Mouse (Mus musculus) megakaryocyte, embryonic 14.5 days (primary cell): Measurements from ENCODE around the gene Dgat2.

ENCODE experiments used
- FLI1 ChIP-seq: IDR thresholded peaks from 2 replicates; pipeline ENCODE4 v1.6.1; 2012; ENCODE audit warnings: low read length, inconsistent platforms, mixed read lengths
- GATA1 ChIP-seq: IDR thresholded peaks from 3 replicates; pipeline ENCODE4 v1.6.1; 2012; ENCODE audit warnings: mixed read lengths, low read length, inconsistent platforms, borderline replicate concordance

DNA sequence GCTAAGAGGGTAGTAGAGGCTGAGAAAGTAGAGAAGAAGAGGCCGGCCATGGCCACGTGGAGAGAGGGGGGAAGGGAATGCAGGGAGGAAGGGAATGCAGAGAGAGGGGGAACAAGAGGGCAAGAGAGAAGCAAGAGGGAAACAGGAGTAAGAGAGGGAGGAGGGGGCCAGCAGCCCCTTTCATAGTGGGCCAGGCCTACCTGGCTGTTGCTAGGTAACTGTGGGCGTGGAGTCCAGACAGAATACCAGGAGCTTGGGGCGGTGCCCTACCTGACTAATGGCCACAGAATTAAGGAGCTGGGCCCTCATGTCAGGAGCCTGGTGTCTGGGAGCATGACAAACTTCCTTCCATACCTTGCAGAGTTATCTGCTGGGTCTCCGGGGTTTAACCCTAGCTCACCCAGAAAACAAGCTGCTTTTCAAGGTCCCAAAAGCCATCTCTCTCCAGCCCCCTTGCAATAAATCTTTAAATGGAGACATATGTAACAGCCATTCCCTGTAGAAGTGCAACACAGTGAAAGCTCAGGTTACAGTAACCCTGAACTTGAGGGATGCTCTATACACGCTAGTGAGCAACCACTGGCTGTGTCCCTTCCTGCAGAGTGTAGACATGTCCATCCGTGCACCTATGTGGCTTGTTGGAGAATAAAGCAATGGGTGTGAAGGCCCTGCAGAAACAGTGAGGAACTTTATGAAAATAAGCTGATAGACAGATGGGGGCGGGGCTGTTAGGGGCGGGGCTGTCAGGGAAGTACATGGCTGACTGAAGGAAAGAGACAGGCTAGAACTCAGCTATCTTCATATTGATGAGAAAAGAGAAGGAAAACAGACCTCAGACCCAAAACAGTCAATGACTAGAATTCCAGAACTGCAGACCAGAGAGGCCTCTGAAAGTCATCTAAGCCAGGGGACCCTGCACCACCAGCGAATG is 54.2 kb downstream of the Dgat2 start:
- no peak for TF ChIP-seq GATA1
- TF ChIP-seq FLI1 = no peak
